Mouse (Mus musculus): Measurements from ENCODE around the gene Spata25.

GRCm38 (mm10) chr2:164823969-164824368, 4.4 kb downstream of the Spata25 start:
- TF ChIP-seq CTCF (IDR thresholded peaks at IDR 0.05; ENCODE audit: borderline replicate concordance, insufficient read depth, low read depth, low read length) (no peak), POLR2A (IDR thresholded peaks at IDR 0.05; ENCODE audit: borderline replicate concordance, insufficient read depth, low read length) (no peak)

Data from cerebellum, adult 2 months (tissue).